Mouse (Mus musculus): ENCODE data around the gene Aoc3.
"Not testable (repeated sequence)": the region's sequence is repeated elsewhere in the genome, so short reads cannot be mapped to it uniquely, and the experiment has no call there.

Gene Aoc3

DNA sequence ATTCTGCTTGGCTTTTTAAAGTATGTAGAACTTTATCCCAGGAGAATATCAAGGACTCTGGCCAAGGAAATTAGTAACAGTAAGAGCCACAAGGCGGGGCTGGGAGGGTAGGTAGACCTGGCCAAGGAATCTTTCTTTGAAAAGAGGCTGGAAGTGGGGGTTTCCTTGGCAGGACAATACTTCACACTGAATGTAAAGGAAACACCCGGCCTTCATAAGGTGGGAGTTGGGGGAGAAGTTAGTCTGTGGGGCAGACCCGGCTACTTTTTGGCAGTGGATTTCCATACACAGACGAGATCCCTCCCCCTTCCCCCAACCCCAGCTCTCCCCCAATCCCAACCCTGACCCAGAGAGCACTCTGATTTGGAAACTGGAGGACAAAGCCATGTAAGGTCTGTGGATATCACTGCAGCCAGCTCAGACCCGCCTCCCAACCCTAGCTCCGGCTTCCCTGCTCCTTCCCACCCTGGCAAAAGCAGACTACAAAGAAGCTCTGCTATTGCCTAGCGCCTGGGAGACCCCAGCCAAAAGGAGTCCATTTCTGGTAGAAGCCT is at the start of gene Aoc3:
TSS of gene Aoc3 (plus strand) at position 235 of the 554 bp plus-strand sequence.
- in situ Hi-C loops (cut with MboI, MseI), result loop anchor here in 1 of 2 experiments (5.0 kb wide), 1 partner anchor 67 kb away; no protein-coding TSS in a partner anchor

DNA sequence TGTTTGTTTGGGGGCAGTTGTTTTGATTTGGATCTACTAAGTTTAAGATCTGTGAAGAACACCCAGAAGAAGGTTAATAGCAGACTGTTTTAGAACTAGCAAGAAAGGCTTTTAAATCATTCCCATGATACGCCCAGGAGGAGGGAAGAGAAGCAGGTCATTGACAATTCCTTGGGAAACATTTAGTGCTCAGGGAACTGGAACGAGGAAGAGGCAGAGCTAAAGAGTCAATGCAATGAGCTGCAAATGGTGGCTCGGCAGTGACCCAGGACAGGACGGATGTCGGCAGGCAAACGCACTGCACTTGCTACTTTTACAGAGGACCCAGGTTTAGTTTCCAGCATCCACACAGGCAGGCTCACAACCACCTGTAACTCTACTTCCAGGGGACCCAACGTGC is 49.6 kb upstream of the Aoc3 start:
- in situ Hi-C loops (cut with MboI, MseI), result no loop called here

DNA sequence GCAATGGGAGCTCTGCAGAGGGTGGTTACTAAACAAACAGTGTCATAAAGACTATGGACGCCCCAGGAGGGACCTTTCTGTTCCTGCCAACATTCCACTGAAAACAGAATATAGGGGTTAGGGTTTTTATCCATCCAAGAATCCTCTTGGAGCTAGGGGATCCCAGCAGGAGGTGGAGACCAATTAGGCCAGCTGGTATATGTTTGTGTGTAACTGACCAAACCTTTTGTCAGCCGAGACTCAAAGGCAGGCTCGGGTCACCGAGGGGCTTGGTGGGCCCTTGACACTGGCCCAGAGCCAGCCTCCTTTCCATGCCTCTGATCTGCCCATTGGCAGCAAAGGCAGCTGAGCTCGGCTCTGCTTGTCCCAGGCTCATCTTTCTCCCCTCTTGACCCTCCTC is 47.5 kb upstream of the Aoc3 start:
- in situ Hi-C loops (cut with MboI, MseI), result no loop called here

DNA sequence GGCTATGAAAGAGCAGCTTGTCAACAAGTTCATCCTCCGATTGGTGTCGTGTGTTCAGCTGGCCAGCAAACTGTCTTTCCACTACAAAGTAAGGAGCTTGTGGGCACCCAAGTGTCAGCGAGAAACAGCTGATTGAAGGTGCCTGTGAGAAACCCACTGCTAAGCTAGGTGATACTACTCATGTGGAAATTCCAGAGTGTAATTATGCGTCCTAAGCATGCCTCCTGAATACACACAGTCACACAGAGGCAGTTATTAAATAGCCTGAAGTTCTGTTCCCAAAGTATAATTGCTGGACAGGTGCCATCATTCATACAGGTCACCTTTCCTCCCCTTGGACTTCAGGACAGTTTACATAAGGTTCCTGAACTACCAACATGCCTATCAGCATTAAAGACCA is 46.6 kb upstream of the Aoc3 start:
- in situ Hi-C loops (cut with MboI, MseI), result no loop called here

DNA sequence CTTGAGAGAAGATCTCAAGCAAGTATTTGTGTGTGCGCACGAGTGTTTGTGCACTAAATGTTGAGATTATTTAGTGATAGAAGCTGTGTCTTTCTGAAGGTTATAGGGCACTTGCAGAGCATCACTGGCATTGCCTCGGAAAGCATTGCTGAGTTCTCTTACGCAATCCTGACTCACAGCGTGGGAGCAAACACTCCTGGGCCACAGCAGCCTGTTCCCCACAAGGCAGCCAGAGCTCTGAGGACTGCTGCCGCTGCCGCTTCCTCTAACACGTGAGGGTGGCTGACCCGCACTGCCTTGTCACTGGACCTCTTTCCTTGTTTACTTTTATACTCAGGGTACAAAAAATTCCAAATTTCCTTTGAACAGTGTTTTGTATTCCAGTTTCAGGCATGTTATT is 43.1 kb upstream of the Aoc3 start:
- in situ Hi-C loops (cut with MboI, MseI), result no loop called here

DNA sequence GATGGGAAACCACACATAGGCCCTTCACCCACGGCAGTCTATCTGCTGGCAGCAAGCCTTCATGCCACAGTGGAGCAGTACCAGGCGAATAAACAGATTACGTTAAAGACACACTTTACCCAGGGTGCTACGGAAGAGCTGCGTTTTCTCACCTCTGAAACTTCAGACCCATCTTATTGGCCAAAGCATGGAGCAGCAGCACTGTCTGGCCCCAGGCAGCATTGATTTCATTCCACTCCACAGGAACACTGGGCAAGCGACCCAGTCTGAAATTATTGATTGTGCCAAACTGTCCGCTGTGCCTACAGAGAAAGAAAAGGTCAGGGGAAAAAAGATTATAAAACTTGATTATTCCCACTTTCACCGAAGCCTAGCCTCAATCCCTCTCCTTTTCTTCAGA is 39.2 kb upstream of the Aoc3 start:
- in situ Hi-C loops (cut with MboI, MseI), result no loop called here

DNA sequence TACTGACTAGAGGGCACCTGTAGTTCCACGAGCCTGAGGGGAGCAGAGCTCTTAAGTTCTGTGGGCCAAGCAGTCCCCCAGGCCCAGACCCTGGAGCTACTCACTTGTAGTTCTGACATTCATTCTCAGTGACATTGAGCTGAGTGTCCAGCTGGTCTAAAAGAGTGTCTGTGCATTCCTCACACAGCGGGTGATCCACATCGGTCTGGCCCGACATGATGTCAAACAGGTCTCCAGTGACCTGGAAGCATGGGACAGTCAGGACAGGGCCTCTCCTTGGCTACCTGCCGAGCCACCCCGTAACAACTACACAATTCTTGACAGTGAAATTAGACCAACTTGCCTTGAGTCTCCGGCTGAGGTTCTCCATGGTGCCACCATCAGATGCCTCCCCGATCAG is 35.2 kb upstream of the Aoc3 start:
- in situ Hi-C loops (cut with MboI, MseI), result no loop called here

DNA sequence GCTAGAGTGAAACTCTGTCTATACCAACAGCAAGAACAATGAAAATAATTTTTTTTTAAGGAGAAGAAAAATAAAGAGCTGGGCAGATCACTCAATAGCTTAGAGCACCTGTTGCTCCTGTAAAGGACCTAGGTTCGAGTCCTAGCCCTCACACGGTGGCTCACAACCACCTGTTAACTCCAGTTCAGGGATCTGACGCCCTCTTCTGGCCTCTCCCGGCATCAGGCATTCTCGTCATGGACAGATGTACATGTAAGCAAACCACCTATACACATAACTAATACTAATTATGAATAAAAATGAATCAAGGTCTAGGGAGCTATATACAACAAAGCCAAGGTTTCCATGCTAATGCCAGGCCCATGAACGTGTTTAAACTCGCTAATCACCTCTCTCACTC is 29.5 kb upstream of the Aoc3 start:
- in situ Hi-C loops (cut with MboI, MseI), result no loop called here

DNA sequence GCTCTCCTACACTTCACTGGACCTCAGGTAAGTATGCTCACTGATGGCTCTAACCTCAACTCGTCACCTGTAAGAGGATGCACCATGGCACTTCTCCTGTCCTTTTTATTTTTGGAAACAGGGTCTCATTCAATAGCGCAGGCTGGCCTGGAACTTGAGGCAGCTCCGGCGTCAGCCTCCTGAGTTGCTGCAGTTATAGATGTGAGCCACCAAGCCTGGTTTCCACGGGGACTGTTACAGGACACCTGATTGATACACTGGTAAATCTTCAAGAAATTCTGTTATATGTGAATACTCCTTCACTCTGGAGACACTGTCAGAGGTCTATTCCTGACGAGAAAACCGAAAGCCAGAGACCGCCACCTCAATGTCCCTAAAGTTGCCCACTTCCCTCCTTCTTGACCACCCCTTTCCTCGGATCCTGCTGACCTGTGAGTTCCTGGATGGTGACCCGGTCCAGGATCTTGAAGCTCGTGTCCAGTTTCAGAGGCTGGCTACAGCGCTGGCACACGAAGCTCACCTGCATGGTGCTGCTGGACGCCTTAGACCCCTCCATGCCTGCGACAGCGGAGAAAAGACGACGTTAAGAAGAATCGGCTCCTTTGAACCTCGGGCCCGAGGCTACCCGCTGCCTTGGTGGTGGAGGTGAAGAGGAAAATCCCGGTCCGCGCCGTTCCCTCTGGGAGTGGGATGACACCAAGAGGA is 29.0 kb upstream of the Aoc3 start:
- in situ Hi-C loops (cut with MboI, MseI), result no loop called here

DNA sequence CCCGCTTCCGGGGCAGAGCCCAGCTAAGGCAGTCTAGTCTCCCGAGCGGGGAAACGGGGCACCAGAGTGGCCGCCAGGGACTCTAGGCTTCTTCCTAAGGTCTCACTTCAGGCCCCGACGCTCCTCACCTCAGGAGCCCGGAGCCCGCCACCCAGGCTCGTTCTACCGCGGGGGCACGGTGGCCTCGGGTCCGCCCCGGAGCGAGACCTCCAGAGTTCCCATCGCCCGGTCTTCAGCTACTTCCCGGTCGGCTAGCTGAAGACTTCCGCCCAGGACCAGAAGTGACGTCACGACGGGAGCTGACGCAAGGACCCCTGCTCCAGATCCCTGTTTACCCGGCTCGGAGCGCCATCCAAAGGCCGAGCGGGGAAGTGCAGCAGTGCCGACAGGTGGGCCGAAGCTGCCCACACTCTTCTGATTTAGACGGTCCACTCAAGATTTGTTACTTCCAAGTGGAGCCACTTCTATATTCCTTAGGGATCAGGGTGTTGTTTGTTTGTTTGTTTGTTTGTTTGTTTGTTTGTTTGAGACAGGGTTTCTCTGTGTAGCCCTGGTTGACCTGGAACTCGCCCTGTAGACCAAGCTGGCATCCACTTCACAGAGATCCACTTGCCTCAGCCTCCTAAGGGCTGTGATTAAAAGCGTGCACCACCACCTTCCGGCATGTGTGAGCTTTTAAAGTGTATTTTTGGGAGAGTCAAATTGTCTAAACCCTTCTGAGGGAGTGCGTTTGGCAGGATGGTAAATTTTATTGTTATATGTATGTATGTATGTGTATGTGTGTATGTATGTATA is 28.2 kb upstream of the Aoc3 start, which contains the start of gene Becn1:
TSS of gene Becn1 (minus strand) at position 283 of the 795 bp plus-strand sequence.
- in situ Hi-C loops (cut with MboI, MseI), result no loop called here

DNA sequence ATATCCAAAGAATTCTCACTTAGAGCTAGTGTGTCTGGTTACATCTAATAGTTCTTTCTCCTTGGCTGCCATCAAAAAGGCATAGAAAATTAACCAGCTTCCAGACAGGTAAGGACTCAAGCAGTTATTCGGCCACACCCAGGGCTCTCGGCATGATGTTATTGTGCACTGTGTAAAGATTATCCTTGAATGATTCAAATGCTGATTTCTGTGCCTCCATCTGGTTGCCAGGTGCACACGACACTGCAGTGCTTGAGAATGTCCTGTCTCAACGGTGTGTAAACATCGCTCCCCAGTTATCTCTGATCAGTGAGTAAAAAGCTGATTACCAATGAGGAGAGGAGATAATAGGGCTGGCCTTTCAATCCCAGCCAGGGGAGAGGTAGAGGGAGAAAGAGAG is 22.7 kb upstream of the Aoc3 start:
- in situ Hi-C loops (cut with MboI, MseI), result no loop called here

DNA sequence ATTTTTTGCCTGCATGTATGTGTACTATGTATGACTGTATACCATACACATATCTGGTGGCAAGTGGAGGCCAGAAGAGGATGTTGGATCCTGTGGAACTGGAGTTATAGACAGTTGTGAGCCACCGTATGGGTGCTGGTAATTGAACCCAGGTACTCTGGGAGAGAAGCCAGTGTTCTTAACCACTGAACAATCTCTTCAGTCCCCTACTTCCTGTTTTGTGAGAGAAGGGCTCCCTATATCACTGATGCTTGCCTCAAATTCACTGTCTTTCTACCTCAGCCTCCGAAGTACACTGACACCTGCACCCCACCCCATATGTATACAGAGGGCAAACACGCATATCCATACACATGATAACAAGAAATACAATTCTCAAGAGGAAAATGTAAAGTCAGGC is 19.3 kb upstream of the Aoc3 start:
- in situ Hi-C loops (cut with MboI, MseI), result no loop called here

DNA sequence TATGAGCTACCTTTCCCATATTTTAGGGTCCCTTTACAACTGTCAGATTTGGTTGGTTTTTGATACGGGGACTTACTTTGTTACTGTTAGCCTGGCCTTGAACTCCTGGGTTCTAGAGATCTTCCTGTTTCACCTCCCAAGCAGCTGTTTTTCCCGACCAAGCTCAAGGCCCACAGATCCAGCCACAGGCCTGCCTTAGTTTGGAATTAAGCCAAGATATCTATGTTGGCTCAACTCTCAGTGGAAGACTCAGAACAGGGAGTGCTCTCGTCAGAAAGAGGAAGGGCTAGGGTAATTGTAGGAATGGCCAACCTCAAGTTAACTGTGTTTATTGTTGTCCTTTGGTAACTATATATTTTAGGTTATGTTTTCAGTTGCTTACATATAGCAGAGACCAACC is 18.3 kb upstream of the Aoc3 start:
- in situ Hi-C loops (cut with MboI, MseI), result no loop called here

DNA sequence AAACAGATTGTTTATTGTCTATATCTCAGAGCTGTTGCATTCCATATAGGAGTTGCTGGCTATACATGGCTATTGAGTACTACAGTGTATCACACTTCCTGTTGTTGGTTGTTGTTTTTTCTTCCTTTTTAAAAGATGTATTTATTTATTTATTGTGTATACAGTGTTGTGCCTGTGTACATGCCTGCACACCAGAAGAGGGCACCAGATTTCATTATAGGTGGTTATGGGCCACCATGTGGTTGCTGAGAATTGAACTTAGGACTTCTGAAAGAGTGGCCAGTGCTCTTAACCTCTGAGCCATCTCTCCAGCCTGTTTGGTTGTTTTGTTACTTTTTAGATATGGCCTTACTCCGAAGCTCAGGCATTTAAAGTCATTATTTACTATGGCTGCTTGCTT is 15.8 kb upstream of the Aoc3 start:
- in situ Hi-C loops (cut with MboI, MseI), result no loop called here

DNA sequence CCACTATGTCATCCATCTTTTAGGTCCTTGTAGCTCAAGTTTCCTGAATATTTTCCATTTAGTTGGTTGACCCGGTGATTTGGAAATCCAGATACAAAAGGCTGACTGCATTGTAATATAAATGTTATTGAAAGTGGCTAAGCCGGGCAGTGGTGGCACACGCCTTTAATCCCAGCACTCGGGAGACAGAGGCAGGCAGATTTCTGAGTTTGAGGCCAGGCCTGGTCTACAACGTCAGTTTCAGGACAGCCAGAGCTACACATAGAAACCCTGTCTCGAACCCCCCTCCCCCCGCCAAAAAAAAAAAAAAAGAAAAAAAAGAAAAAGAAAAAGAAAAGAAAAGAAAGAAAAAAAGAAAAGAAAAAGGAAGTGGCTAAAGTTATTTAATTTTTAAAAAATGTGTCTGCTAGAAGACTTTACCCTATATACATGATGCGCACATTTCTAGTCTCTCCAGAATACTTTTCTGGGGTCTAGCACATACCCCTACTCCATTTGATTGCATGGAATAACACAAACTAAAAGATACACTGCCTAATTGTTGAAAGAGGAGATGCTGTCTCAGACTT is 15.2 kb upstream of the Aoc3 start:
- in situ Hi-C loops (cut with MboI, MseI), result no loop called here

DNA sequence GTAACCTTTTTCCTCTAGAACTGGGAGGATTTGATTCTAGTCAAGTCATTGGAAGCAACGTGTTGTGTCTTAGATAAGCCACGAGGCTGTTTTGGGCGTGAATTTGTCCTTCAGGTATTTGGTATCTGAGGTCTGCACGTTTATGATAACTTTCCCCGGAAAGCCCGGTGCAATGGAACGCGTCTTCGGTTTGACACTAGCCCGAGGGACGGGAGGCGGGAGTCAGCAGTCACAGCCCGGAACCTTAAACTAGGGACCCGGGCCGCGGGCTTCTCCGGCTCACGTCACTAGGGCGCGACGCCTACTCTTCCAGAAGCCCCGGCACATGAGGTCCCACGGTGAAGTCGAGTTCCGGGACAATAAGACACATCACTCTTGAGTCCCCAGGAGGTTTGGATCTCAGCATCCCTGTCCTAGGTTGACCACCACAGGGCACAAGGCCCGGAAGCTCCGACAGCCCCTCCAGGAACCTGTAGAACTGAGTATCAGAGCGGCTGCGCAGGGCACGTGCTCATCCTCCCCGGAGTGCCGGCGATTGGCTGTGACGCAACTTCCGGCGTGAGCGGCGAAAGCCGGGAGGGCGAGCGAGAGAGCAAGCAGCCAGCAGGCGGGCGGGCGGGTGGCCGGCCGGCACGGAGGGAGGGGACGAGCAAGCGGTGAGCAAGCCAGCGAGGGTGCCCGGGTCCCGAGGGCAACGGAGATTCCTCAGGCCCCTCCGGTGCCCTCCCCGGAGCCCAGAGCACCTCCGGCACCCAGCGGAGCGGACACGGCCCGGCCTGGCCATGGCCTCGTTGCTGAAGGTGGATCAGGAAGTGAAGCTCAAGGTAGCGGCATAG is 14.5 kb upstream of the Aoc3 start, which contains the start of gene Psme3:
TSS of gene Psme3 (plus strand) at position 549 of the 836 bp plus-strand sequence.
- in situ Hi-C loops (cut with MboI, MseI), result no loop called here

DNA sequence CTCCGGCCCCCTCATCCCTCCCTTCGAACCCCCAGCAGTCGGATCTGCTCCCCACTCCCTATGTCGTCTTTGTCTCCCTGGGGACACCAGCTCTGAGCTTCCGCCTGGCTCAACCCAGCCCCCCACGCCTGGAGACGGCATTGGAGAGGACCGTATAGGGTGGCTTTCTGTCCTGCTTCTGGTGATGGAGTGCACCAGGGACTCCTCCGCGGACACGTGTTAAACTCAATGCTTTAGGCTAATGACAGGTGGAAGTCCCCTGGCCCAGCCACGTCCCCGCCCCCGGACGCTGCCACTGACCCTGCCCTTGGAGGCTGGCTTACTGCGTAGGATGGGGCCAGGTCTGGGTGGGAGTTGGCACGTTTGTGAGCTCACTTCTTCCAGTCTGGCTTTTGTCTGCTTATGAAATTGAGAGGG is 13.9 kb upstream of the Aoc3 start:
- in situ Hi-C loops (cut with MboI, MseI), result no loop called here

DNA sequence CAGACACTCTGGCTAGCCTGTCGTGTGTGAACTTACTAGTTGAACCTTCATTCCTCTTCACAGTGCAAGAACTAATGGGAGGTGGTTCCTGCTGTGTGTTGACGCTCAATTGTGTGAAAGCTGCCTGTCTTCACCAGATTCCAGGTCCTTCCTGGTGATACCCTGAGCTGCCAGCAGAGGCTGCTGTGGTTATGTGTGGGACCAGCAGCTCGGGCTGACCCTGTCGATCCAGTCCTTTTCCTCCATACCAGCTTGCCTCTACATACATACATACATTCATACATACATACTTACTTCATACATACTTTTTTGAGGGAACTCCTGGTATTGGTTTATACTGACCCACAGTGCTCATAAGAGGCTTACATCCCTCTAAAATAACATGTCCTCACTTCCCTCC is 6.8 kb upstream of the Aoc3 start:
- in situ Hi-C loops (cut with MboI, MseI), result no loop called here

DNA sequence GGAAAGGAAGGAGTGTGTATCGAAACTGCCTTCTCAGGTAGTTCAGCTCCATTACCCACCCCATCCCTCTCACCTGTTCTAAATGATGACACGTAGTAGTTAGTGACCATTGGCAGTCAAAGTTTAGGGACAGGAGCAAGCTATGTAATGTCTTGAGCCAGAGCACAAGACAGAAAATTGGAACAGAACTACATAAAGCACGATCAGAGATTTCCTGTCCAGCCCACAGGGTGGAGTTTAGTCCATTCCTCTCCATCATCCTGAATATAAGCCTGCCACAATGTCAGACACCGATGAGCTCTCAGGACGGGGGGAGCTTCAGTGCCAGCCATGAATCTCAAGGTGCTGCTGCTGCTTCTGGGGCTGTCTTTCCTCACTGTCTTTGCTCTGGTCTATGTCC is 5.6 kb upstream of the Aoc3 start, which contains the start of gene Aoc2:
TSS of gene Aoc2 (plus strand) at position 301 of the 400 bp plus-strand sequence.
- in situ Hi-C loops (cut with MboI, MseI), result no loop called here

DNA sequence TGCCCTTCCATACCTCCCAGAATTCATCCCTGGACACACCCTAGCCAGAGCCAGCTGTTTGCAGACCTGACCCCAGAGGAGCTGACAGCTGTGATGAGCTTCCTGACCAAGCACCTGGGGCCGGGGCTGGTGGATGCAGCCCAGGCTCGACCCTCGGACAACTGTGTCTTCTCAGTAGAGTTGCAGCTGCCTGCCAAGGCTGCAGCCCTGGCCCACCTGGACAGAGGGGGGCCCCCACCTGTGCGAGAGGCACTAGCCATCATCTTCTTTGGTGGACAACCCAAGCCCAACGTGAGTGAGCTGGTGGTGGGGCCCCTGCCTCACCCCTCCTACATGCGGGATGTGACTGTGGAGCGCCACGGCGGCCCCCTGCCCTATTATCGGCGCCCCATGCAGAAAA is 5.2 kb upstream of the Aoc3 start:
- in situ Hi-C loops (cut with MboI, MseI), result not testable (repeated sequence)

DNA sequence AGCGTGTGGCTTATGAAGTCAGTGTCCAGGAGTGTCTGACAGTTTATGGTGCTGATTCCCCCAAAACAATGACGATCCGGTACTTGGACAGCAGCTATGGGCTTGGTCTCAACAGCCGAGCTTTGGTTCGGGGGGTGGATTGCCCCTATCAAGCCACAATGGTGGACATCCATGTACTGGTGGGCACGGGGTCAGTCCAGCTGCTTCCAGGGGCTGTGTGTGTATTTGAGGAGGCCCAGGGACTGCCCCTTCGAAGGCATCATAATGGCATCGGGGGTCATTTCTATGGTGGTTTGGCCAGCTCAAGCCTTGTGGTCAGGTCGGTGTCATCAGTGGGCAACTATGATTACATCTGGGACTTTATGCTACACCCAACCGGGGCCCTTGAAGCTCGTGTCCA is 4.3 kb upstream of the Aoc3 start:
- in situ Hi-C loops (cut with MboI, MseI), result no loop called here
